Mouse (Mus musculus) forebrain, embryonic 13.5 days (tissue): ENCODE measurements around the gene Pqbp1. TPM values are rescaled to one million over a fixed set of nuclear protein-coding genes. Genes with fewer than 3 reads are reported as not detected.
"Not testable (repeated sequence)": the region's sequence is repeated elsewhere in the genome, so short reads cannot be mapped to it uniquely, and the experiment has no call there.

Experiments used
- ATAC-seq: fragments of 200-750 bp; cut with Nextera tagmentation; 2 replicates; pipeline ENCODE4 v1.8.0; 2017
- H3K27ac ChIP-seq: fragments of 300-500 bp; sonication (generic); 2 replicates; pipeline ENCODE4 v1.5.1; 2015; ENCODE audit warnings: inconsistent platforms, mild to moderate bottlenecking, moderate library complexity
- H3K27me3 ChIP-seq: fragments of 300-500 bp; sonication (generic); 2 replicates; pipeline ENCODE4 v1.6.1; 2015; ENCODE audit warnings: mild to moderate bottlenecking, inconsistent platforms
- H3K36me3 ChIP-seq: fragments of 300-500 bp; sonication (generic); 2 replicates; pipeline ENCODE4 v1.6.1; 2015; ENCODE audit warnings: mild to moderate bottlenecking, inconsistent platforms; ENCODE audit not compliant: poor library complexity, severe bottlenecking
- H3K4me1 ChIP-seq: fragments of 300-500 bp; sonication (generic); 2 replicates; pipeline ENCODE4 v1.6.1; 2015; ENCODE audit warnings: inconsistent platforms
- H3K4me2 ChIP-seq: fragments of 300-500 bp; sonication (generic); 2 replicates; pipeline ENCODE4 v1.6.1; 2015; ENCODE audit warnings: inconsistent platforms, mild to moderate bottlenecking, moderate library complexity
- H3K4me3 ChIP-seq: fragments of 300-500 bp; sonication (generic); 2 replicates; pipeline ENCODE4 v1.5.1; 2015; ENCODE audit warnings: mild to moderate bottlenecking, inconsistent platforms
- H3K9ac ChIP-seq: fragments of 300-500 bp; sonication (generic); 2 replicates; pipeline ENCODE4 v1.6.1; 2015; ENCODE audit warnings: mild to moderate bottlenecking, inconsistent platforms
- H3K9me3 ChIP-seq: fragments of 300-500 bp; sonication (generic); replicated peaks from 2 replicates; pipeline ENCODE4 v1.6.1; 2016; ENCODE audit warnings: inconsistent platforms
- WGBS: fragments of 180-500 bp; shearing (Covaris S2); methylation state at CpG from one replicate; pipeline ENCODE4 v1.1.7; 2015; 5-methylcytosine and 5-hydroxymethylcytosine counted together
- polyA plus RNA-seq: library from polyadenylated mRNA; unstranded; fragments of >200 nt; fragmentation: Nextera tagmentation; extraction: Ambion mirVana; gene quantifications from 2 replicates; pipeline ENCODE4 v1.2.1, GENCODE M21; 2015

Gene Pqbp1
- polyA plus RNA-seq, 1 experiment from 2014 or later: 206 TPM

DNA sequence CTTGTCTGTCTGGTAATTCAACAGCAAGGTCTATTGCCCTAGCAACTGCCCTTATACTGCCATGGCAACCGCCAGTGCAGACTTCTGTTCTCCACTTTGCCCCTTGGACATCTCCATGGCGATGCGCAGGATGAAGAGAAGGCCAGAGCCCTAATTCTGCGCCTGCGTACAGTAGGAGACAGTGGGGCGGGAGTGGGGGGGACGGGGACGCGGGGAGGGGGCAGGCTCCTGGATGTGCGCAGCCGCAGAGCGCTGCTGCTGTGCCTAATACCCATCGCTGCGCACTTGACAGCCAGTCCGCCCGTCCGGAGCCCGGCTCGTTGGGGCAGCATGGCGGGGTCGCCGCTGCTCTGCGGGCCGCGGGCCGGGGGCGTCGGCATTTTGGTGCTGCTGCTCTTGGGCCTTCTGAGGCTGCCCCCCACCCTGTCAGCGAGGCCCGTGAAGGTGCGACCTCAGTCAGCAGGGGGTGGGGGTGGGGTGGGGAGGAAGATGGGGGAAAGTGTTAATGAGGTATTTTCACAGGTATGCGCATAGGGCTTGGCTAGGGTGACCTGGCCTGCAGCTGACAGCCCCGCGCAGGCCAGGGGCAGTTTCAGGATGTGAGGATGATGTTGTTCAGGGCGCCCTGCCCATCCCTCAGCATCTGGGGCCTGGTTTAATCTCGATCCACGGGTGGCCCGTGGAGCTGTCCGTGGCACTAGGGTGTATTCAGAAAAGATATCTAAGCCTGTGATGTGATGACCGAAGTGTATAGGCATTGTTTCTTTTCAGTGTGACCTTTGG is 20.7 kb upstream of the Pqbp1 start, which contains the start of gene Pcsk1n:
Gene Pcsk1n (plus strand): TSS at position 222 of the 783 bp plus-strand sequence.
- H3K4me1 ChIP-seq: peaks cover 8% of the 10 kb centered on the region
- peak within 1 kb of the TSS; percentile 60 for H3K9ac ChIP-seq
- H3K27me3 ChIP-seq: peaks cover 24% of the 10 kb centered on the region
- WGBS: 21% methylated on average over 30 of the region's 40 CpGs
- 0 out of 2 replicates have a peak, but pooled peaks cover 5% of the 10 kb centered on the region for H3K36me3 ChIP-seq
- H3K4me2 ChIP-seq: peak within 1 kb of the TSS; percentile 63
- H3K27ac ChIP-seq: peak within 1 kb of the TSS; percentile 57
- H3K4me3 ChIP-seq: peak within 1 kb of the TSS; percentile 46
- peak; percentile 91 for ATAC-seq
- no peaks in the 10 kb centered on the region for H3K9me3 ChIP-seq

DNA sequence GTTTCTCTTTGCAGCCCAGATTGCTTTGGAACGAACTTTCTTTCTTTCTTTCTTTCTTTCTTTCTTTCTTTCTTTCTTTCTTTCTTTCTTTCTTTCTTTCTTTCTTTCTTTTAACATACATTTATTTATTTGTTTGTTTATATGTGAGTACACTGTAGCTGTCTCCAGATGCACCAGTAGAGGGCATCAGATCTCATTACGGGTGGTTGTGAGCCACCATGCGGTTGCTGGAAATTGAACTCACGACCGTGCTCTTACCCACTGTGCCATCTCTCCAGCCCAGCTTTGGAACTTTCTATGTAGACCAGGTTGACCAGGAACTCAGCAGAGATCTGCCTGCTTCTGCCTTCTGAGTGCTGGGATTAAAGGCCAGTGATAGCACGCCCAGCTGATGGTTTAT is 18.9 kb upstream of the Pqbp1 start:
- not testable (repeated sequence) for ATAC-seq, H3K4me1 ChIP-seq, H3K27ac ChIP-seq, H3K4me2 ChIP-seq, H3K9me3 ChIP-seq, H3K9ac ChIP-seq, H3K36me3 ChIP-seq, H3K4me3 ChIP-seq
- 80% methylated on average over 6 of the region's 6 CpGs for WGBS
- peaks cover 12% of the 10 kb centered on the region for H3K27me3 ChIP-seq

GRCm38 (mm10) chrX:7915669-7916068 is 16.6 kb upstream of the Pqbp1 start:
- not testable (repeated sequence) for H3K9me3 ChIP-seq, H3K4me3 ChIP-seq, ATAC-seq, H3K27me3 ChIP-seq, H3K4me1 ChIP-seq, H3K27ac ChIP-seq, H3K4me2 ChIP-seq, H3K36me3 ChIP-seq, H3K9ac ChIP-seq
- WGBS: 18% methylated on average over 3 of the region's 3 CpGs

- Histone ChIP-seq H3K9ac (no peak overlapping the region), H3K27ac (no peak overlapping the region), H3K4me2 (no peak overlapping the region), H3K9me3 (no peaks in the 10 kb centered on the region), H3K27me3 (no peaks in the 10 kb centered on the region), H3K36me3 (peaks cover 16% of the 10 kb centered on the region; the same call in 1 of the 2 replicates), H3K4me3 (no peak overlapping the region), H3K4me1 (no peaks in the 10 kb centered on the region)
- 50% methylated on average over 6 of the region's 6 CpGs for WGBS
- no peak for ATAC-seq
Measured at GRCm38 (mm10) chrX:7910473-7910872, 11.4 kb upstream of the Pqbp1 start.

- not testable (repeated sequence) for H3K4me3 ChIP-seq, H3K9ac ChIP-seq, H3K27ac ChIP-seq, ATAC-seq, H3K27me3 ChIP-seq, H3K9me3 ChIP-seq, H3K4me2 ChIP-seq, H3K4me1 ChIP-seq
- 97% methylated on average over 4 of the region's 4 CpGs for WGBS
- H3K36me3 ChIP-seq: peaks cover 16% of the 10 kb centered on the region; the same call in 1 of the 2 replicates
Measured at GRCm38 (mm10) chrX:7909242-7909641, 10.2 kb upstream of the Pqbp1 start, which contains the start of gene Gm10490. TSS of gene Gm10490 (plus strand) at chrX:7909542.

DNA sequence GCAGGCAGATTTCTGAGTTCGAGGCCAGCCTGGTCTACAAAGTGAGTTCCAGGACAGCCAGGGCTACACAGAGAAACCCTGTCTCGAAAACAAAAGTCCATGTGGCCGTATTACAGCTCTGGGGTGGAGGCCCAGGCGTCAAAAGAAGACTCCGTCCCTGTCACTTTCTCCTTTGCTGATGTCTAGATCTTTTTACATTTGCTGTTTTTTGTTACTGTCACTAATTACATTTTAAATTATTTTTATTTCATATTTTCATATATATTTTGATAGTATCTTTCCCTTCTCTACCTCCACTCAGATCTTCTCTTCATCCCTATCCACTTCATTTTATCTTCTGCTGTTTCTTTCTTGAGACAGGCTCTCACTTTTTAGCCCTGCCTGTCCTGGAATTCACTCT is 8.7 kb upstream of the Pqbp1 start, which contains the start of gene Gm10491:
Gene Gm10491 (minus strand): TSS at position 101 of the 400 bp plus-strand sequence.
- Histone ChIP-seq H3K4me3 (no peak within 1 kb of the TSS), H3K9me3 (no peaks in the 10 kb centered on the region), H3K36me3 (peaks cover 16% of the 10 kb centered on the region; the same call in 1 of the 2 replicates), H3K9ac (no peak within 1 kb of the TSS), H3K27ac (no peak within 1 kb of the TSS), H3K4me2 (no peak within 1 kb of the TSS), H3K27me3 (no peaks in the 10 kb centered on the region), H3K4me1 (no peaks in the 10 kb centered on the region)
- WGBS: 88% methylated on average over 5 of the region's 5 CpGs
- no peak for ATAC-seq

- no peak for ATAC-seq
- Histone ChIP-seq H3K27me3 (no peaks in the 10 kb centered on the region), H3K4me1 (no peaks in the 10 kb centered on the region), H3K36me3 (peaks cover 16% of the 10 kb centered on the region; the same call in 1 of the 2 replicates), H3K9ac (no peak overlapping the region), H3K27ac (no peak overlapping the region), H3K4me2 (no peak overlapping the region), H3K4me3 (no peak overlapping the region), H3K9me3 (no peaks in the 10 kb centered on the region)
- WGBS: 89% methylated on average over 5 of the region's 5 CpGs
Measured at GRCm38 (mm10) chrX:7904441-7904840, 5.4 kb upstream of the Pqbp1 start.

DNA sequence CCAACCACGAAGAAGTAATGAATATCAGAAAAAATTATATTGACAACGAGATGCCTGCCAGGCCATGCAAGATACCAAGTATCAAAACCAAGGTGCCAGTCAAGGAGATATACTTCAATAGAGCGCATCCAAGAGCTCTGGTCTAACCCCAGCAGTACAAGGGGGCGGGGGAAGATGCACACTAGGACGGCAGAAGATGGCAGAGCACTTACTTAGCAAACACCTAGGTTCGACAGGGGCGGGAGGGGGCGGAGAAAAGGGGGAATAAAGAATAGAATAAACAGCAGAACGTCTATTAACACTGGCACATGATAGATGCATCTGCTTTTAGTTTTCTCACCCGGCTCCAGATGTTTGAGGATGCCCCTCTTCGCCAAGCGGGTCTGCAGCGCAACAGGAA is 858 bp downstream of the Pqbp1 start:
- Histone ChIP-seq H3K4me2 (peak overlapping the region; percentile 61), H3K9ac (peak overlapping the region; percentile 63), H3K36me3 (peaks cover 22% of the 10 kb centered on the region), H3K9me3 (no peaks in the 10 kb centered on the region), H3K4me1 (peaks cover 7% of the 10 kb centered on the region), H3K4me3 (peak overlapping the region; percentile 54), H3K27me3 (no peaks in the 10 kb centered on the region), H3K27ac (no peak overlapping the region)
- 29% methylated on average over 13 of the region's 13 CpGs for WGBS
- no peak for ATAC-seq

GRCm38 (mm10) chrX:7883841-7884567 is 15.1 kb downstream of the Pqbp1 start, which contains the start of gene Slc35a2:
TSS of gene Slc35a2 (plus strand) at chrX:7884028.
- ATAC-seq: peak; percentile 81
- peak within 1 kb of the TSS; percentile 63 for H3K9ac ChIP-seq
- peak within 1 kb of the TSS; percentile 65 for H3K4me2 ChIP-seq
- H3K4me1 ChIP-seq: peaks cover 14% of the 10 kb centered on the region
- peak within 1 kb of the TSS; percentile 55 for H3K4me3 ChIP-seq
- H3K9me3 ChIP-seq: no peaks in the 10 kb centered on the region
- peak within 1 kb of the TSS; percentile 75 for H3K27ac ChIP-seq
- H3K36me3 ChIP-seq: no peaks in the 10 kb centered on the region
- 17% methylated on average over 48 of the region's 49 CpGs for WGBS
- no peaks in the 10 kb centered on the region for H3K27me3 ChIP-seq

DNA sequence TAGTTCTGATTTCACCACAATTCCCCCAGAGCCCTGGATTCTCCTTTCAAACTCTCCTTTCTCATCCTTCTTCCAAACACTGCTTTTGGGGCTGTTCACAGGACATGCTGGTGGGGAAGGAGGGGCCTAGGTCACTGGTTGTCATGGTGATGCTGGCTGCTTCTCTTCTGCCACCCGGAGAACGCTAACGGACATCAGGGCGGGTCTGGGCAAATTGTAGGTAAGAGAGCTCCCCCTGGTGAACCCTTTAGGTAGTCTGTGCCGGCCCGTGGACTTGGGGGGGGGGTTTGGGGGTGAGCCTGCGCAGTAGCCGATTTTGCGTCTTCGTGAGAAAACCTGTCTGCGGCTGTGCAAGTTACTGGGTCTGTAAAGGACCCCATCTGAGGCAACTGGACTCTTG is 19.2 kb downstream of the Pqbp1 start:
- 13% methylated on average over 11 of the region's 11 CpGs for WGBS
- Histone ChIP-seq H3K9me3 (no peaks in the 10 kb centered on the region), H3K4me1 (peaks cover 12% of the 10 kb centered on the region), H3K27me3 (no peaks in the 10 kb centered on the region), H3K27ac (no peak overlapping the region), H3K36me3 (0 out of 2 replicates have a peak, but pooled peaks cover 3% of the 10 kb centered on the region), H3K4me2 (peak overlapping the region; percentile 85), H3K4me3 (peak overlapping the region; percentile 49), H3K9ac (no peak overlapping the region)
- peak; percentile 44 for ATAC-seq

DNA sequence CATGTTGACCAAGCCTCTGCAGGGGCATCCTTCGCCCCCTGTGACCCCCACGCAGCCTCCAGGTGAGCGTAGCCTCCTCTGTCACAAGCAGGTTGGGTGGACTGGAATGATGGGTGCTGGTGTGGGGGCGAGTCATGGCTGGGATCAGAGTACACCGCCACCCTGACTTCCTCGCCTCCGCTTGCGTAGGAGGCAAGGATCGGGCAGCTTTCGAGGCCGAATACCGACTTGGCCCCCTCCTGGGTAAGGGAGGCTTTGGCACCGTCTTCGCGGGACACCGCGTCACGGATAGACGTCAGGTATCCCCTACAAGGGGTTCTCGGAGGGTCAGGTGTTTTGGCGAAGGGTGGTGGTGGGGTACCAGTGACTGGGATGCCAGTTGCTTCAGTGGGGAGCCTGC is 20.6 kb downstream of the Pqbp1 start:
- H3K4me3 ChIP-seq: peak overlapping the region; percentile 49
- 18% methylated on average over 21 of the region's 21 CpGs for WGBS
- H3K36me3 ChIP-seq: peaks cover 16% of the 10 kb centered on the region
- peak overlapping the region; percentile 68 for H3K9ac ChIP-seq
- H3K9me3 ChIP-seq: no peaks in the 10 kb centered on the region
- peaks cover 10% of the 10 kb centered on the region; the same call in 1 of the 2 replicates for H3K4me1 ChIP-seq
- H3K27ac ChIP-seq: no peak overlapping the region
- H3K4me2 ChIP-seq: peak overlapping the region; percentile 85
- peak; percentile 42 for ATAC-seq
- no peaks in the 10 kb centered on the region for H3K27me3 ChIP-seq

- Histone ChIP-seq H3K4me2 (peak within 1 kb of the TSS; percentile 85), H3K36me3 (peaks cover 19% of the 10 kb centered on the region), H3K27me3 (no peaks in the 10 kb centered on the region), H3K9ac (peak within 1 kb of the TSS; percentile 68), H3K9me3 (no peaks in the 10 kb centered on the region), H3K4me1 (peaks cover 10% of the 10 kb centered on the region; the same call in 1 of the 2 replicates), H3K27ac (no peak within 1 kb of the TSS; the same call in 1 of the 2 replicates), H3K4me3 (peak within 1 kb of the TSS; percentile 49)
- peak; percentile 93 for ATAC-seq
- WGBS: 14% methylated on average over 31 of the region's 38 CpGs
Measured at GRCm38 (mm10) chrX:7878007-7878419, 21.1 kb downstream of the Pqbp1 start, which contains the start of gene Pim2. TSS of gene Pim2 (plus strand) at chrX:7878262.
